Mouse (Mus musculus): ENCODE results near the gene Ubald2. TPM values are rescaled to one million over a fixed set of nuclear protein-coding genes. Genes with fewer than 3 reads are reported as not detected.
A peak's percentile ranks its signal among the peaks of the same experiment; 100 is the strongest.

The Ubald2 gene
- polyA plus RNA-seq (2015; fragmentation: Nextera tagmentation; extraction: Ambion mirVana), result 42.7 and 44.3 TPM in 2 replicates

DNA sequence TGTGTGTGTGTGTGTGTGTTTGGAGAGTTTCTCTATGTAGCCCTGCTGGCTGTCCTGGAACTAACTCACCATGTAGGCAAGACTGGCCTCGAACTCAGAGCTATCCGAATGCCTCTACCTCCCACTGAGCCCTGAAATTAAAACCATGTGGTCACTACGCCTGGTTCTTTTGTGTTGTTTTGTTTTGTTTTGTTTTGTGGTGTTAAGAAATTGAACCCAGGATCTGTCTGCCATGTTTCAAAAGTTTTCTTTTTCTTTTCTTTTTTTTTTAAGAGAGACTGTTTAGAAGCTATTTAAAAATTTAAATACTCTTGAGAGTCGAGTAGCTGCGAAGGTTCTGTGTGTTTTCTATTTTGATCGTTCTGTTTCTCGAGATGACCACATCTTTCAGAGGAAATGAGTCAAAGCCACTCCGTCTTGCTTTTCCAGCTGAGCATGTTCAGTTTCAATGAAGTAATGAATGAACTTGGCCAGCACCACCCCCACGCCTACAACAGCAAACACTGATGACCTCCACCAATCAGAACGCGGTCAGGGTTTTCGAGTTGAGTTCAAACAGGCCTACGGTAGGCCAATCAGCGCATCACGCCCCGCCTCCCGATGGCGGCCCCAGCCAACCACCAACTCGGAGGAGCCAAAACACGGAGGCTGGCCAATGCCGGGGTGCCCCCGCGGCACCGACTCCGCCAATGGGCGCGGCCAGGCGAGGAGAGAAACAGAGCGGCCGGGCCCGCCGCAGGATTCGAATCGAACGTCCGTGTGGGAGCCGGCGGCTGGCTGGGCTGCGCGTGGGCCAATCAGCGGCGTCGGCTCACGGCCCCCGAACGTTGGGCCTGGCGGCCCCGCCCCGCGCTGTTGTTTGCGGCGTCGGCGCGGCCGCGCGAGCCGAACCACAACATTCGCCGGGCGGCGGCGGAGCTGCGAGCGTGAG lies at the start of gene Ubald2:
Ubald2 (plus strand) TSS at position 739 of the 931 bp plus-strand sequence.
- 3% methylated on average over 50 of the region's 66 CpGs for WGBS
- peak; percentile 99 for ATAC-seq (ENCODE audit: low FRiP score, low read depth)
- H3K9me3 ChIP-seq, result no peaks in the 10 kb centered on the region

DNA sequence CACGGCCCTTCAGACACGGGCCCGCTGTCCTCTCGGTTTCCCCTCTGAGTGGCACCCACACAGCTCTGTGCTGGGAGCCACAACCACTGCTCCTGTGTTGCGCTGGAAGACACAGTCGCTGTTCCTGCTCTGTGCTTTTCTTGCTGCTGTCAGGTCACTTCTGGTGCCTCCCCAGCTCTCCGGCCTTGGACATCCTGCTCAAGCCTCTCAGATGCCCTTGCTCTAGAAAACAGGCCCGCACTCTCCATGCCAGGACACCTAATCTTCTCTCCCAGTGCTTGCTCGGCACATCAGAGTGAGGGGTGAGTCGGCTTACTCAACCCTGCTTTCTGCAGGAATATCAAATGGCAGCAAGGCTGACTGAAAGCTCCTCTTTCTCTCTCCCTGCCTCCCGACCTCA lies 49.7 kb upstream of the Ubald2 start:
- 84% methylated on average over 11 of the region's 11 CpGs for WGBS
- Histone ChIP-seq H3K36me3 (no peaks in the 10 kb centered on the region), H3K9ac (no peak overlapping the region), H3K4me2 (no peak overlapping the region), H3K4me3 (no peak overlapping the region), H3K27me3 (no peaks in the 10 kb centered on the region), H3K27ac (replicated peaks) (no peak overlapping the region), H3K9me3 (no peaks in the 10 kb centered on the region), H3K4me1 (replicated peaks) (peaks cover 21% of the 10 kb centered on the region)
- no peak for ATAC-seq (ENCODE audit: low FRiP score, low read depth)

More for the DNA sequence above, at the start of gene Ubald2:
- Histone ChIP-seq H3K27me3 (no peaks in the 10 kb centered on the region), H3K9ac (peak within 1 kb of the TSS; percentile 65), H3K4me2 (peak within 1 kb of the TSS; percentile 74), H3K27ac (replicated peaks) (peak within 1 kb of the TSS; percentile 89), H3K4me1 (replicated peaks) (peaks cover 29% of the 10 kb centered on the region), H3K4me3 (peak within 1 kb of the TSS; percentile 65), H3K36me3 (peaks cover 3% of the 10 kb centered on the region; the same call in 1 of the 2 replicates)

DNA sequence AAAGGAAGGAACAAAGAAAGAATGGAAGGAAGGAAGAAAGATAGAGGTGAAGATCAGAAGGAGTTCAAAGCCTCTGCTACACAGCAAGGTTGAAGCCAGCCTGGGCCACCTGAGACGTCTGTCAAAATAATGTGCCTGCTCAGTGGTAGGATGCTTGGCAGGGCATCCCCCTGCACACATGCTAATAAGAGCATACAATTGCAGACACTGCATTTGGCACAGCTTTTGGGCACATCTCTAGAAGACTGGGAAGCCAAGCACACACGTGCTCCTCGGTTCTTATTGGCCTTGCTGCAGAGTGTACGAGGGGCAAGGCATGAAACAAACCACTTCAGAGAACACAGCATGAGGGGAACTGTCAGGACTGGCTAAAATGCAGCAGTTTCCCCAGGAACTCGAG lies 47.9 kb upstream of the Ubald2 start:
- H3K4me3 ChIP-seq, result no peak overlapping the region
- ATAC-seq (ENCODE audit: low FRiP score, low read depth), result no peak
- H3K9ac ChIP-seq, result no peak overlapping the region
- H3K9me3 ChIP-seq, result no peaks in the 10 kb centered on the region
- no peaks in the 10 kb centered on the region for H3K36me3 ChIP-seq
- no peak overlapping the region for H3K27ac ChIP-seq (replicated peaks)
- H3K27me3 ChIP-seq, result no peaks in the 10 kb centered on the region
- 43% methylated on average over 5 of the region's 5 CpGs for WGBS
- peaks cover 22% of the 10 kb centered on the region for H3K4me1 ChIP-seq (replicated peaks)
- H3K4me2 ChIP-seq, result no peak overlapping the region

DNA sequence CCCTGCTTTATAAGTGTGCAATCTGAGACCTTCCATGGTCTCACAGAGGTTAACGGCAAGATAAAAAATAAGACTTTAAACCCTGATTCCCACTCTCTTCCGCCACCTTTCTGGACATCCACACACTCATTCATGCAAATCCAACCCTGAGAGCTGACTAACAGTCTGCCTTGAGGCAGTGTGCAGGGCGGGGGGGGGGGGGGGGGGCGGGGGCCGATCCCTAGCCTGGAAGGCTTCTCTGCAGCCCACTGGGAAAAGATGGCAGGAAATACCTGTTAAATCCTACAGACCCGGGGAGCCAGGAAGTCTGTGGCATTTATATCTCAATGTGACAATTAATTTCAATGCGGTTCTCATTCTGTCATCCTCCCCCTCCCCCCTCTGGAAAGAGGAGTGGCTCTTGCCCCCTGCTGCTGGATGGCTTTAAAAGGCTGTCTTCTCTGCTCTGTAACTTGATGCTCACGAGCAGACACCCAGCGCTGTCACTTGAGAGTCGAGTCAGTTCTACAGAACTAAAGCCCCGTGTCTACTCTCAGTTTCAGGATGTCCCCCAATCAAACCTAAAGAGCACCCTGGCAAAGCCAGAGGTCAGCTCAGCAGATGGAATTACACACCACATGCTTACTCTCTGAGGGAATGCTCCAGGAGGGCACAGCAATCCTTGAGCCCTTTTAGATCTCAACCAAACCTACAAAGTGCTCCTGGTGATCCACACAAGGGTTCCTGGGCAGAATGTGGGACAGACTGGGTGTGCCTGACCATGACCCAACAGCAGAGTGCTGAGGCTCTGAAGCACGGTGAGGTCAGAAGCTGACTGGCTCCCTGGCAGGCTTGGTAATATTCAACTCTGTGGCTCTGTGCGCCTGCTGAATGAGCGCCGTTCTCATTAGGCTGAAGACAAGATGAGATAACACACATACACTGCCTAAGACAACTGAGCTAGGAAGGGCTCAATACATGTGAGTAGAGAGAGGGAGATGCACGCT lies 46.5 kb upstream of the Ubald2 start:
- no peak overlapping the region for H3K27ac ChIP-seq (replicated peaks)
- H3K9me3 ChIP-seq, result no peaks in the 10 kb centered on the region
- H3K9ac ChIP-seq, result no peak overlapping the region
- H3K4me3 ChIP-seq, result no peak overlapping the region
- 18% methylated on average over 15 of the region's 16 CpGs for WGBS
- peaks cover 22% of the 10 kb centered on the region for H3K4me1 ChIP-seq (replicated peaks)
- no peak overlapping the region for H3K4me2 ChIP-seq
- ATAC-seq (ENCODE audit: low FRiP score, low read depth), result no peak
- no peaks in the 10 kb centered on the region for H3K36me3 ChIP-seq
- no peaks in the 10 kb centered on the region for H3K27me3 ChIP-seq

DNA sequence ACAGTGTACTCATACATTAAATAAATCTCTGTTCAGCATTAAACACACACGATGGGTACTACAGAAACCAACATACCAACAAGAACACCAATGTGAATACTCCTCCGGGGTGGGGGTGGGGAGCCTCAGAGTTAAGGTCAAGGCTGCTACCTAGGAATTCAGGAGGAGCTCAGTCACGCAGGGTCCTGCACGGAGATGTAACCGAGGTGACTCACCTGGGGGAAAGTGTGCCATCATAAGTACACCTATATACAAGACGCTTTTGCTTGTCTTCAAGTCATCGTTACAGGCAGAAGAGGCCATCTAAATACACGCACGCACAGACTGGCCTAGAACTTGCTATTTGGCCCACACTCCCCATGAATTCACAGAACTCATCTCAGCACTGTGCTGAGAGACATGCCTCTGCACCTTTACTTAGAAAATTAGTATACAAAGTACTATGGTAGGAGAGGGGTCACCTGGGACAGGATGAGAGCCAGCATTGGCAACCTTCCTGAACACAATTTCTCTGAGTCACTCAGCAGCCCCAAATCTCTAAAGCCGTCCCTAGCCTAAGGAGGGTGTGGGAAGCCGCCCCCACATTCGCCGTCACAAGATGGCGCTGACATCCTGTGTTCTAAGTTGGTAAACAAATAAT lies 44.9 kb upstream of the Ubald2 start:
- Histone ChIP-seq H3K9ac (no peak overlapping the region), H3K36me3 (no peaks in the 10 kb centered on the region), H3K4me2 (0 out of 2 replicates have a peak overlapping the region, but pooled peaks have one; percentile 19), H3K27me3 (no peaks in the 10 kb centered on the region), H3K4me3 (no peak overlapping the region), H3K4me1 (replicated peaks) (peaks cover 22% of the 10 kb centered on the region), H3K27ac (replicated peaks) (no peak overlapping the region), H3K9me3 (no peaks in the 10 kb centered on the region)
- peak; percentile 68; the same call in 1 of the 2 replicates for ATAC-seq (ENCODE audit: low FRiP score, low read depth)
- WGBS, result 66% methylated on average over 14 of the region's 14 CpGs

DNA sequence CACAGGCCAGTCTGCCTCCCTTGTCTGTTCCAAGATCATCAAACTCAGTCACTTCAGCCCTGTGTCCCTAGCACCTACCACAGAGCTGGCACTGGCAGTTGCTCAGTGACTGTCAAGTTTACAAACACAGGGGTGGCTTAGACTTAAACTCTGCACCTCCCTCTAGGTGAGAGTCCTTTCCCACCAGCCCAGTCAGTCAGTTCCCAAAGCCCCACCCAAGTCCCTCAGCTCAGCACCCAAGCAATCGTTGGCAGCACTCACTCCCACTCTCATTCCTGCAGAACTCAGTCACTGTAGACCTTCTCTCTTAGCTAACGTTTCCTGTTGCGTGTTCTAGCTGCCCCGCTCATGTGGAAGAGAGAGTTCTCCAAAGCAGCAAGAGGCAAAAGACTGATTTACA lies 39.1 kb upstream of the Ubald2 start:
- H3K4me1 ChIP-seq (replicated peaks), result 0 out of 2 replicates have a peak, but pooled peaks cover 4% of the 10 kb centered on the region

DNA sequence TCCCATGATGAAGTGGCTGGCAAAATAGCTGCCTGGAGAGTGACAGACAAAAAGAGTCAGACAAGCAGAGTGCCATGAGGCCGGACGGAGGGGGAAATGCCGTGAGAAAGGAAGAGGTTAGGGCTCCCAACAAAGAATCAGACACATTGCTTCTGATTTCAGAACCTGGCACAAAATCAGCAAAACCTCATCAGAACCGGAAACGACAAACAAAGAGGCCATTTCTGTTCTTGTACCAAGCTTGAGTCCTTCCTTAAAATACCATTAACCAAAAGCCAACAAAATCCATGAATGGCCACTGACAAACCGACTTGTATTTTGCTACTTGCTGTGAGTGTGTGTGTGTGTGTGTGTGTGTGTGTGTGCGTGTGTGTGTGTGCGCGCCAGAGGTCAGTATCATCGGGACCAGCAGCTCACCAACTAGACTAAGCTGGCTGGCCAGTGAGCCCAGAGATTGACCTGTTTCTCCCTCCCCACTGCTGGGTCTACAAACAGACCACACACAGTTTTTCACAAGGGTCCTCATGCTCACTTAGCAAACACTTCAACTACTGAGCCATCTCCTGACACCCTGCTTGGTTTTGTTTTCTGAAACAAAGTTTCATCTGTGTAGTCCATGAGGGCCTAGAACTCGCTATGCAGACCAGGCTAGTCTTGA lies 37.5 kb upstream of the Ubald2 start:
- Histone ChIP-seq H3K4me2 (no peak overlapping the region), H3K27me3 (no peaks in the 10 kb centered on the region), H3K36me3 (0 out of 2 replicates have a peak, but pooled peaks cover 7% of the 10 kb centered on the region), H3K27ac (replicated peaks) (no peak overlapping the region), H3K4me1 (replicated peaks) (0 out of 2 replicates have a peak, but pooled peaks cover 4% of the 10 kb centered on the region), H3K4me3 (no peak overlapping the region), H3K9me3 (no peaks in the 10 kb centered on the region), H3K9ac (no peak overlapping the region)
- ATAC-seq (ENCODE audit: low FRiP score, low read depth), result no peak
- 89% methylated on average over 11 of the region's 11 CpGs for WGBS

More for the DNA sequence above, 39.1 kb upstream of the Ubald2 start:
- no peak overlapping the region for H3K4me2 ChIP-seq
- no peaks in the 10 kb centered on the region for H3K27me3 ChIP-seq
- no peak overlapping the region for H3K4me3 ChIP-seq
- 98% methylated on average over 4 of the region's 4 CpGs for WGBS
- H3K9ac ChIP-seq, result no peak overlapping the region
- H3K27ac ChIP-seq (replicated peaks), result no peak overlapping the region
- 0 out of 2 replicates have a peak, but pooled peaks cover 7% of the 10 kb centered on the region for H3K36me3 ChIP-seq
- H3K9me3 ChIP-seq, result no peaks in the 10 kb centered on the region
- ATAC-seq (ENCODE audit: low FRiP score, low read depth), result no peak

DNA sequence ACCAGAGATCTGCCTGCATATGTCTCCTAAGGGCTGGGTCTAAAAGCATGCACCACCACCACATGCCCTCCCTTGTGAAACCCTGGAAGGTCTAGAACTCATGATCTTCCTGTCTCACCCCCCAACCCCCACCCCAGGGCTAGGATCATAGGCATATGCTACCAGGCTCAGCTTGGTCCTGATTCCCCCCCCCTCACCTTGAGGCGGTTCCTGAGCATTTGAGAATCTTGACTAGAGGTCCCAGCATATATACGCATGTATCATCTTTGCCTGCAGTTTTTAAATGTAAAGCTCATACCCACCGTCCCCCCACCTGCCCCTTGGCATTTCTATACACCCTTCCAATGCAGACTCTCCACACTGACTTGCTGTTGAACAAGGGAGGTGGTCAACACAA lies 37.0 kb upstream of the Ubald2 start:
- WGBS, result 96% methylated on average over 3 of the region's 3 CpGs
- no peak overlapping the region for H3K9ac ChIP-seq
- 0 out of 2 replicates have a peak, but pooled peaks cover 7% of the 10 kb centered on the region for H3K36me3 ChIP-seq
- no peak overlapping the region for H3K4me3 ChIP-seq
- no peak overlapping the region for H3K27ac ChIP-seq (replicated peaks)
- H3K4me2 ChIP-seq, result no peak overlapping the region
- H3K4me1 ChIP-seq (replicated peaks), result 0 out of 2 replicates have a peak, but pooled peaks cover 4% of the 10 kb centered on the region
- ATAC-seq (ENCODE audit: low FRiP score, low read depth), result no peak
- H3K9me3 ChIP-seq, result no peaks in the 10 kb centered on the region
- no peaks in the 10 kb centered on the region for H3K27me3 ChIP-seq

DNA sequence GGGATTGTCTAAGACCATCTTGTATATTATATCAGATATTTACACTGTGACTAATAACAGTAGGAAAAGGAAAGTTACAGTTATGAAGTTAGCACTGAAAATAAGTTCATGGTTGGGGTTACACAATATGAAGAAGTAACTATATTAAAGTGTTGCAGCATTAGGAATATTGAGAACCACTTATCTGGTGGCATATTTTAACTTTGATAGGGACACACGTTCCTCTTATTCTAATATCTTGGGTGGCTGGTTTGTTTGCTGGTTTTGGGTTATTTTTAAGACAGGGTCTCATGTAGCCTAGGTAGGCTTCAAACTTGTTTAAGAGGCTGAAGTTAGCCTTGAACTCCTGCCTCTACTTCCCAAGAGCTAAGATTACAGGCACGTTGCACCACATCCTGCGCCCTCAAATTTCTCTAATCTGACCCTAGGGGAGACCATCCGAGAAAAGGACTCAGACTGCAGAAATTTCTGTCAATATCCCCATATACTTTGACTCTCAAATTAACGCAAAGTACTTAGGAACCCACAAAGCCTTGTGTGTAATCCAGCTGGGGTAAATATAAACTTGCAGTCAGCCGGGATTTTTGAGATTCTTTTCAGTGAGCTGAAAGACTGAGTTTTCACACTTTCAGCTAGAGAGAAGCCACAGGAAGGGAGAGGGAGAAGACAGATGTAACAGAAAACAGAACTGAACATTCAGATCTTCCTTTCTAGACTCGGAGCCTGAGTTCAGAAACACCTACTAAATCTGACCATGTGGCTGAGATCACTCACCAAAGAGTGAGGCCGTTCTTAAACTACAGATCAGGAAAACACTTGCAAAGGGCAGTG lies 36.2 kb upstream of the Ubald2 start:
- Histone ChIP-seq H3K4me1 (replicated peaks) (0 out of 2 replicates have a peak, but pooled peaks cover 4% of the 10 kb centered on the region), H3K27ac (replicated peaks) (no peak overlapping the region), H3K36me3 (0 out of 2 replicates have a peak, but pooled peaks cover 7% of the 10 kb centered on the region), H3K9me3 (no peaks in the 10 kb centered on the region), H3K4me3 (no peak overlapping the region), H3K9ac (no peak overlapping the region), H3K4me2 (no peak overlapping the region), H3K27me3 (no peaks in the 10 kb centered on the region)
- WGBS, result 83% methylated on average over 8 of the region's 8 CpGs
- ATAC-seq (ENCODE audit: low FRiP score, low read depth), result no peak

DNA sequence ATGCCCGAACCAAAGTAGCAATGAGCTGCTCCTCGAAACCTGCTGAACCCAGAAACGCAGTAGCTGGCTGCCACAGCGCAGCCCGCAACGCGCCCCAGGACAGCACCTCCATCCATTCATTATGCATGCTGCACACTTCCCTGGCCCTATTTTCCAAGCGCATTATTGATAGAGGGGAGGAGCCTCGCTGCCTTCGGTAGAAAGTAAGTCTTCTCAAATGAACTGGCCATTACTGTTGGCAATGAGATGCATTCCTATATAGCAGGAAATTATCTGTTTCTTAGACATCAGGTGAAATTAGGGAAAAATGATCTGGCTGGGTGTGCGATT lies 35.6 kb upstream of the Ubald2 start:
- 67% methylated on average over 11 of the region's 11 CpGs for WGBS
- no peak overlapping the region for H3K27ac ChIP-seq (replicated peaks)
- H3K4me1 ChIP-seq (replicated peaks), result 0 out of 2 replicates have a peak, but pooled peaks cover 4% of the 10 kb centered on the region
- no peaks in the 10 kb centered on the region for H3K27me3 ChIP-seq
- no peak overlapping the region for H3K4me3 ChIP-seq
- H3K9ac ChIP-seq, result no peak overlapping the region
- H3K36me3 ChIP-seq, result peaks cover 9% of the 10 kb centered on the region; the same call in 1 of the 2 replicates
- no peaks in the 10 kb centered on the region for H3K9me3 ChIP-seq
- H3K4me2 ChIP-seq, result no peak overlapping the region
- no peak for ATAC-seq (ENCODE audit: low FRiP score, low read depth)
